Mouse (Mus musculus) embryonic facial prominence, embryonic 12.5 days (tissue): ENCODE measurements around the gene Hspb2. TPM values are rescaled to one million over a fixed set of nuclear protein-coding genes. Genes with fewer than 3 reads are reported as not detected.

Source experiments
- ATAC-seq: fragments of 200-750 bp; cut with Nextera tagmentation; 2 replicates; pipeline ENCODE4 v1.8.0; 2017; ENCODE audit not compliant: insufficient number of reproducible peaks, insufficient read depth, low FRiP score, low TSS enrichment
- H3K27ac ChIP-seq: fragments of 300-500 bp; sonication (generic); 2 replicates; pipeline ENCODE4 v1.5.1; 2016; ENCODE audit warnings: mild to moderate bottlenecking
- H3K27me3 ChIP-seq: fragments of 300-500 bp; sonication (generic); 2 replicates; pipeline ENCODE4 v1.6.1; 2016; ENCODE audit warnings: mild to moderate bottlenecking, moderate library complexity
- H3K36me3 ChIP-seq: fragments of 300-500 bp; sonication (generic); 2 replicates; pipeline ENCODE4 v1.6.1; 2016; ENCODE audit warnings: mild to moderate bottlenecking
- H3K4me1 ChIP-seq: fragments of 300-500 bp; sonication (generic); 2 replicates; pipeline ENCODE4 v1.6.1; 2016
- H3K4me2 ChIP-seq: fragments of 300-500 bp; sonication (generic); replicated peaks from 2 replicates; pipeline ENCODE4 v1.6.1; 2016; ENCODE audit warnings: mild to moderate bottlenecking, moderate library complexity
- H3K4me3 ChIP-seq: fragments of 300-500 bp; sonication (generic); 2 replicates; pipeline ENCODE4 v1.5.1; 2016; ENCODE audit warnings: mild to moderate bottlenecking
- H3K9ac ChIP-seq: fragments of 300-500 bp; sonication (generic); 2 replicates; pipeline ENCODE4 v1.6.1; 2016; ENCODE audit warnings: mild to moderate bottlenecking, moderate library complexity
- H3K9me3 ChIP-seq: fragments of 300-500 bp; sonication (generic); 2 replicates; pipeline ENCODE4 v1.6.1; 2016; ENCODE audit warnings: mild to moderate bottlenecking, moderate library complexity
- WGBS: fragments of 180-500 bp; shearing (Covaris S2); methylation state at CpG from one replicate; pipeline ENCODE4 v1.1.7; 2016; 5-methylcytosine and 5-hydroxymethylcytosine counted together
- polyA plus RNA-seq: library from polyadenylated mRNA; unstranded; fragments of >200 nt; fragmentation: Nextera tagmentation; extraction: Ambion mirVana; gene quantifications from 2 replicates; pipeline ENCODE4 v1.2.1, GENCODE M21; 2016

The Hspb2 gene
- polyA plus RNA-seq, 1 experiment from 2014 or later = 10.1 TPM

DNA sequence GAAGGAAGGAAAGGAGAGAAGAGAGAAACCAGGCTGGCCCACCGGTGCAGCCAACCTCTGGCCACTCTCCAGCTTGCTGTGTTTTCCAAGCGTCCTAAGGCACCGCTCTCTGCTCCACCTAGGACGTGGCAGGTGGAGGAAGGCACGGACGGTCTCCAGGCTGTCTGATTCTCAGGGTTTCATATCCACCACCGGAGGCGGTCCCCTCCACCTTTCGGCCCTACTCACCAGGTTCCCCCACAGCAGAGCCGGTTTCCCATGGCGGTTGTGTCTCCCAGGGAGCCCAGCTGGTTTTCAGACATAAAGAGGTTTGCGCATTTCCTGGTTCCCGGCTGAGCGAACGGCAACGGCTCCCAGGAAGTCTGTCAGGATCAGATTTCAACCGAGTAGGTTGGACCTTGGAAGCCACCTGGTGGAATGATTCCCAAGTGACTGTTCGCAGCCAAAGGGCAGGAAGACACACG lies 5.9 kb downstream of the Hspb2 start, which contains the start of gene 2310030G06Rik:
Gene 2310030G06Rik, minus strand, starts transcription at position 323 of the 464 bp plus-strand sequence.
- peaks cover 8% of the 10 kb centered on the region; the same call in 1 of the 2 replicates for H3K27me3 ChIP-seq
- no peaks in the 10 kb centered on the region for H3K9me3 ChIP-seq
- H3K4me1 ChIP-seq = peaks cover 14% of the 10 kb centered on the region
- peak within 1 kb of the TSS; percentile 35 for H3K4me3 ChIP-seq
- peak within 1 kb of the TSS; percentile 30; the same call in 1 of the 2 replicates for H3K9ac ChIP-seq
- no peaks in the 10 kb centered on the region for H3K36me3 ChIP-seq
- H3K4me2 ChIP-seq = peak within 1 kb of the TSS; percentile 57
- peak within 1 kb of the TSS; percentile 54; the same call in 1 of the 2 replicates for H3K27ac ChIP-seq
- 0 out of 2 replicates have a peak, but pooled peaks have one; percentile 45 for ATAC-seq
- 1% methylated on average over 19 of the region's 19 CpGs for WGBS

DNA sequence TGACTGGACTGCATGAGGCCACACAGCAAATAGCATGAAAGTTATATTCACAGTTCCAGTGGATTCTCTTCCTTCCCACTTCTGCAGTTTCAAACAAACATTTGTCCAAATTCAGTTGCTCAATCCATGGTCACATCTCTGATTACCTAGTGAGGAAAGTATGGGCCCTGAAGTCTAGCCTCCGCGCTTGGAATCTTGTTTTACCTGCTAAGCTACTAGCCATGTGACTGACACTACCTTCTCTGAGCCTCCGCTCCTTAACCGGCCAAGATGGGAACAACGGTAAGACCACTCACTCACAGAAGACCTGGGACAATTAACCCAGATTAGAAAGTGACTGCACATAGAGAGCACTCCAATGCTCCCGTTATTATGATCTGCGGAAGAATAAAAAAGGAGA lies 6.3 kb downstream of the Hspb2 start:
- H3K4me3 ChIP-seq = peak overlapping the region; percentile 35
- peaks cover 13% of the 10 kb centered on the region for H3K4me1 ChIP-seq
- peak overlapping the region; percentile 57 for H3K4me2 ChIP-seq
- WGBS = 10% methylated on average over 7 of the region's 7 CpGs
- H3K27me3 ChIP-seq = peaks cover 8% of the 10 kb centered on the region; the same call in 1 of the 2 replicates
- peak overlapping the region; percentile 54; the same call in 1 of the 2 replicates for H3K27ac ChIP-seq
- H3K9me3 ChIP-seq = no peaks in the 10 kb centered on the region
- no peaks in the 10 kb centered on the region for H3K36me3 ChIP-seq
- no peak for ATAC-seq
- peak overlapping the region; percentile 30; the same call in 1 of the 2 replicates for H3K9ac ChIP-seq

DNA sequence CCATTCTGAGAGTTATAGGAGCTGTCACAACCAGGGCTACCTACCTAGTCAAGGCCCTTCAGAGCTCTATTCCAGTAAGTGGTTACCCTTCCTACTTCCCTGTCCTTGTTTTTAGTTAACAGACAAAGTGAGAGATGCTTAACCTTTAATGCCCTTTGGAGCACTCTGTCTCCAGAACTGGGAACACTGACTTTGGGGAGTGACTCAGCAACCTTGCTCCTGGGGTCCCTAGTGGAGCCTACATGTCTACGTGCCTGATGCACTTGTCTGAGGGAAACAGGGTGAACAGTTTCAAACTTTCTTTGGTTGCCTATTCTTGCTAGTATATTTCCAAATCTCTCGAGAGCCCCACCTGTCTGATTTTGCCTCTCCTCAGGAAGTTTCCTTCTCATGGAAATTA lies 9.4 kb downstream of the Hspb2 start:
- Histone ChIP-seq H3K9me3 (no peaks in the 10 kb centered on the region), H3K27ac (no peak overlapping the region), H3K4me2 (no peak overlapping the region), H3K4me1 (peaks cover 15% of the 10 kb centered on the region), H3K9ac (no peak overlapping the region), H3K4me3 (no peak overlapping the region), H3K36me3 (no peaks in the 10 kb centered on the region), H3K27me3 (peaks cover 8% of the 10 kb centered on the region; the same call in 1 of the 2 replicates)
- WGBS = 77% methylated on average over 2 of the region's 2 CpGs
- no peak for ATAC-seq

DNA sequence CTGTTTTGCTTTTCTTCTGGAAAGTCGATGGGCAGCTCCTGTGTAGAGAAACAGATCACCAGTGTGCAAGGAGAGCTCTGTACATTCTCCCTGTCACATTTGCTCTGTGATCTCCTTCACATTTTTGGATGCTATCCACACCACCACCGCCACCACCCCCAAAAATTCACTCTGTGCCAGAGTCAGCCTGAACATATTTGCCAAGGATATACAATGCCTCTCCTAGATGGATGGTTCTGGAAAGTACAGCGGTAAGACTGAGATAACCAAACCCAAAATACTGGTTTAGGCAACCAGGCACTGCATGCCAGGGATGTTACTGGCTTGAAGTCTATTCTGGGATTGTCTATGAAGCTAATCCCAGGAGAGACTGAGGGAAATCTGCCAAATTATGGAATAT lies 9.9 kb downstream of the Hspb2 start:
- peaks cover 8% of the 10 kb centered on the region; the same call in 1 of the 2 replicates for H3K27me3 ChIP-seq
- H3K9ac ChIP-seq = no peak overlapping the region
- ATAC-seq = no peak
- no peak overlapping the region for H3K4me2 ChIP-seq
- H3K27ac ChIP-seq = no peak overlapping the region
- H3K36me3 ChIP-seq = no peaks in the 10 kb centered on the region
- H3K4me1 ChIP-seq = peaks cover 15% of the 10 kb centered on the region
- H3K9me3 ChIP-seq = no peaks in the 10 kb centered on the region
- H3K4me3 ChIP-seq = no peak overlapping the region
- 85% methylated on average over 3 of the region's 3 CpGs for WGBS

DNA sequence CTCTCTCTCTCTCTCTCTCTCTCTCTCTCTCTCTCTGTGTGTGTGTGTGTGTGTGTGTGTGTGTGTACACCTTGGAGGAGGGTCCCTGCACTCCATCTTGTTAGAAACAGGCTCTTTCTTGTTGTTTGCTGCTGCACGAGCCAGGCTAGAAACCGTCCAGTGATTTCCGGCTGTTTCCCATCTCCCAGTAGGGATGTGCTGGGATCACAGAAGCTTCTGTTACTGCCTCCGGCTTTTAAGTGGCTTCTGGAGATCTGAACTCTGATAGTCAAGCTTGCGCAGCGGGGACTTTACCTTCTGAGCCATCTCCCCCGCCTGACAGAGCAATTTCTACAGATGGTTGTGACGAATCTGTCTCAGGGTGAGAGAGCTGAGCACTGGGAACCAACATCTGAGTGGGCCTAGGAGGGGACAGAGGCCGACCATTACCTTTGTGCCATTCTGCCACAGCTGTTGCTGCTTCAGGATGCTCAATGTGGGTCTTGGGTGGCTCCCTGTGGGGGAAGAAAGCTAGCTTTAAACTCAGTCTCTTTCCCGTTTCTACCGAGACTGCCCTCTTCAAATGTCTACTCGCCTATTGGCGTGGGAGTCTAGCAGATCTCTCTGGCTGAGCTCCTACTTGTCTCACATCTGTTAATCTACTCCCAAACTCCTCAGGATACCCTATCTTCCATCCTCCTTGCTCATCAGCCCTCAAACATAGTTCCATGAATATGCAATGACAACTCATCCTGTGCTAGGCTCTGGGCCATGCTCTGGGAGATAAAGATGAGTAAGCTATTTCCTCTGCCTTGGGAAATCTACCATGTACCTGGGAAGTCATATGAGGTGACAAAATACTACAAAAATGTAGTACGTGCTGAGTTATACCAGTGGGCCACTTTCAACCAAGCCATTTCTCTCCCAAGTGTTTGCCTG lies 11.0 kb downstream of the Hspb2 start:
- Histone ChIP-seq H3K4me2 (no peak overlapping the region), H3K9ac (no peak overlapping the region), H3K27me3 (peaks cover 7% of the 10 kb centered on the region; the same call in 1 of the 2 replicates), H3K4me1 (peaks cover 10% of the 10 kb centered on the region), H3K9me3 (no peaks in the 10 kb centered on the region), H3K27ac (no peak overlapping the region), H3K4me3 (no peak overlapping the region), H3K36me3 (no peaks in the 10 kb centered on the region)
- no peak for ATAC-seq
- 81% methylated on average over 14 of the region's 14 CpGs for WGBS

DNA sequence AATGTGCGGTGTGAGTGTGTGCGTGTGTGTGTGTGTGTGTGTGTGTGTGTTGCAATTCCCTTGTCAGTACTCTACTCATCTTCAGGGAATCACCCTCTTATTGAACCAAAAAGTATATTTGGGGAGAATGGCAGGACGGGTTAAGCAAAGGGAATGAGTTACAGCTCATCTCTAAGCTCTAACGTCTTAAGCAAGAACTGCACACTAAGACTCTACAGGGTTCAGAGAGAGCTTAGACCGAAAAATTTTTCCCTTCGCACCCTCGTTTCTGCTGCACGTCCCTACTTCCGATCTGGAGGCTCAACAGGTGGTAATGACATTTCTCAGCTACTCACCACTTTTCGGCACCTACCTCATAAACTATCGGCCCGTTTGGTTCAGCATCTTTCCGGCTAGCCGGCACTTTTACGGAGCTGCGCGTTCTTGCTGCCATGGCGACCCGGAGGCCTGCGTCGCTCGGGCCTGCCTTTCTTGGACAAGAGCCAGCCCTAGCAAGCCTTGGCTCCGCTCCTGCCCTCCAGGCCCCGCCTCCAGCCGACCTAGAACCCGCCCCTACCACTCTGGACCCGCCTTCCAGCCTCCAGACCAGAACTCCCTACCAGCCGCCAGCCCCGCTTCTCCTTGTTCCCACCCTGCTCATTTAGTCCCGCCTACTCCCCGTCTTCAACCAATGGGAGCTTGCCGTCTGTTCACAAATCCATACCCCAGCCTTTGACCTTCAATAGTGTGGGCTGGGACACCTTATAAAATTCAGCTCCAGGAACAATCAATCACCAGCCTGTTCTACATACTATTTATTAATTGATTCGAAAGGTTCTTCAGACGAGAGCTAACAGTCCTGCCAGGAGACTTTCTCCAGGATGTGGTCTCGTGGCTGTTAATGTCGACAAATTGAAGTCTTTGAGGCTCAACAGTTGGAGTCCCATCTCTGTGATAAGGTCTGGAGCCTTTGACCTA lies 13.0 kb downstream of the Hspb2 start, which contains the start of gene Dixdc1:
Gene Dixdc1, minus strand, starts transcription at position 604 of the 957 bp plus-strand sequence.
- no peaks in the 10 kb centered on the region for H3K36me3 ChIP-seq

DNA sequence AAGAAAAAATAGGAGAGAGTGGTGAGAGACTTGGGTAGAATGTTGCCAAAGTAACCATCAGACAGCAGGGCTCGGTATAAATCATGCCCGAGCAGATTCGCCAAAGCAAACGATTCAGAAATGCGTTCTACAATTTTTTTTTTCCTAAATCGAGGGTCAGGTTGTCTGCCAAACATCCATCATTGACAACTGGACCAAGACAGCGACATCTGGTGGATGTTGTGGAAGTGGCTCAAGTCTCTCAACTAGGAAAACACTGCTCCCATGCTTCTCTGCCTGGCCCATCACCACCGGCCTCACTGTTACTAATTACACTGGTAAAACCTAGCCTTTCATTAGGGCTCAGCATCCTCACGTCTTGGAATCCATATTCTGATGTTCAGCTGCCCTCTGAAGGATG lies 17.2 kb downstream of the Hspb2 start:
- no peak for ATAC-seq
- Histone ChIP-seq H3K9me3 (no peaks in the 10 kb centered on the region), H3K9ac (no peak overlapping the region; the same call in 1 of the 2 replicates), H3K4me3 (no peak overlapping the region), H3K36me3 (no peaks in the 10 kb centered on the region), H3K27ac (no peak overlapping the region), H3K27me3 (no peaks in the 10 kb centered on the region), H3K4me2 (no peak overlapping the region), H3K4me1 (peaks cover 6% of the 10 kb centered on the region; the same call in 1 of the 2 replicates)
- 2% methylated on average over 9 of the region's 9 CpGs for WGBS

More for the DNA sequence above, 13.0 kb downstream of the Hspb2 start, which contains the start of gene Dixdc1:
- 14% methylated on average over 35 of the region's 36 CpGs for WGBS
- peak; percentile 95 for ATAC-seq
- H3K4me1 ChIP-seq = peaks cover 6% of the 10 kb centered on the region; the same call in 1 of the 2 replicates
- no peak within 1 kb of the TSS for H3K9ac ChIP-seq
- no peaks in the 10 kb centered on the region for H3K27me3 ChIP-seq
- peak within 1 kb of the TSS; percentile 62 for H3K4me2 ChIP-seq
- H3K27ac ChIP-seq = no peak within 1 kb of the TSS
- no peaks in the 10 kb centered on the region for H3K9me3 ChIP-seq
- H3K4me3 ChIP-seq = peak within 1 kb of the TSS; percentile 30

DNA sequence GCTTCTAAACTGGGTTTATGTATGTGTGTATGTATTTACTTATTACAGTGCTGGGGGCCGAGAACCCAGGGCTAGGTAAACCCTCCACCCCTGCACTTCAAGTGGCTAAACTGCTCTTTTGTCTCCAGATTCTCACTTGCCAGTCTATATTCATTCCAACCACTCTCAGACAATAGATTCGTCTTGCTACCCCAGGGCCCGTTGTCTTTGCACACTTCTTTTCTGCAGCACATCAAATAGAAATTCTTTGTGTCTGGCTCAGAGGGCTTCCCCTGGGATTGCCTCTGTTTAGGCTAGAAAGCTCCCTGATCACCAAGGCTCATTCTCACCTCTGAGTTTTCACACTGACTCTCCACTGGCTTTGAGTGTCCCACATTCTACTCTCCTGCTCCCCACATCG lies 19.6 kb downstream of the Hspb2 start:
- H3K4me3 ChIP-seq = no peak overlapping the region
- no peak overlapping the region for H3K9ac ChIP-seq
- no peaks in the 10 kb centered on the region for H3K9me3 ChIP-seq
- no peak overlapping the region for H3K27ac ChIP-seq
- H3K27me3 ChIP-seq = no peaks in the 10 kb centered on the region
- no peaks in the 10 kb centered on the region; the same call in 1 of the 2 replicates for H3K4me1 ChIP-seq
- no peak for ATAC-seq
- no peak overlapping the region for H3K4me2 ChIP-seq
- WGBS = 39% methylated on average over 4 of the region's 4 CpGs
- H3K36me3 ChIP-seq = no peaks in the 10 kb centered on the region

DNA sequence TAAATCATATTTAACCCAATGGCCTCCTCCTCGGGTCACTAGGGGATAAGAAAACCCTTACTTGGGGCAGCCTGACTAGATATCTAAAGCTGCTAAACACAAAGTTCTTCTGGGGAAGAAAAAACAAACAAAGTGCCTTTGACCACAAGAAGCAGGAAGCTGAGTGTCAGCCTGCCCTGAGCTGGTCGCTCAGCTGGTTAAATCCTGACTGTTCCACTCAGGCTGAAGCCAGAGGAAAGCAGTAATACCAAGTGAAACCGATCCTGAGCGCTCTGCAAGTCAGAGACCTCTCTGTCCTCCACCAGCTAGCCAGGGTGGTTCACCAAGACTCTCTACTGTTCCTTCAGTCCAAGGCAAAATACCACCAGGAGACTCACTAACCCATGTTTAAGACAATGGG lies 22.6 kb downstream of the Hspb2 start:
- Histone ChIP-seq H3K4me2 (no peak overlapping the region), H3K4me3 (no peak overlapping the region), H3K27me3 (no peaks in the 10 kb centered on the region), H3K36me3 (no peaks in the 10 kb centered on the region), H3K9me3 (no peaks in the 10 kb centered on the region), H3K9ac (no peak overlapping the region), H3K4me1 (peaks cover 20% of the 10 kb centered on the region), H3K27ac (no peak overlapping the region)
- ATAC-seq = no peak
- WGBS = 36% methylated on average over 4 of the region's 4 CpGs

DNA sequence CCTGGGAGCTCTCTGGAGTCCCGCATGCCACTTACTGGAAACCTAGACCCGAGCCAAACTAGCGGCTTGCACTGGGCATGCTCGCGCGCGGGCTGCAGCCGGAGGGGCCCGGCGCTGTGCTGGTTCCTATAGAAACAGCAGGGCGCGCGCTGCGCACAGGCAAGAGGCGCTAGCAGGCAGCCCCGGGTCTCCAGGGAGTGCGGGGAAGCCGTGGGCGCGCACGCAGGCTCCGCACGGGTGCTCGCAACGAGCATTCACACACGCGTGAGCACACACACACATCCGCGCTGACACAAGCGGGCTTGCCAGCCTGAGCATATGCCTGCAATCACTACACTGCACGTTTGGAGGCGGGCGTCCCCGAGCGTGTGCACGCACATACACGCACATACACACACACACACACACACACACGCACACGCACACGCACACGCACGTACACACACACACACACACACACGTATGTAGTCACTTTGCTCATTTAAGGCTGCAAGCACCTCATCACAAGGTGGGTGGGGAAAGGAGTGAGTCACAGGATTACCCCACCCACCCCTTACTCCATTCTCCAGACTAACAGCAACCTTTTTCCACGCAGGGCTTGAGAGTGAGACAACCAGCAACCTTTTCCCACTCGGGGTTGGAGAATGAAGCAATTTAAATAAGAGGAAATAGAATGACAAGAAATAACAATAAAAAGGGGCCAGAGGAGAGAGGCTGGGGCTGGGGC lies 24.1 kb downstream of the Hspb2 start:
- under 1% methylated on average over 44 of the region's 45 CpGs for WGBS
- H3K4me1 ChIP-seq = peaks cover 31% of the 10 kb centered on the region
- peak overlapping the region; percentile 81 for H3K27ac ChIP-seq

More for the DNA sequence above, 24.1 kb downstream of the Hspb2 start:
- Histone ChIP-seq H3K36me3 (no peaks in the 10 kb centered on the region), H3K4me2 (peak overlapping the region; percentile 76), H3K27me3 (no peaks in the 10 kb centered on the region), H3K9me3 (no peaks in the 10 kb centered on the region), H3K4me3 (peak overlapping the region; percentile 61), H3K9ac (peak overlapping the region; percentile 64)
- peak; percentile 94 for ATAC-seq
